Mouse (Mus musculus) C2C12 (cell line): ENCODE measurements around the gene Smtn.

ENCODE experiments used
- CTCF ChIP-seq: IDR thresholded peaks from one replicate; pipeline ENCODE4 v1.5.1; 2011; ENCODE audit not compliant: control insufficient read depth, insufficient read depth, insufficient read length
- MAX ChIP-seq: IDR thresholded peaks from one replicate; pipeline ENCODE4 v1.6.1; 2011; ENCODE audit warnings: mild to moderate bottlenecking, control low read depth
- MYOD1 ChIP-seq: IDR thresholded peaks from one replicate; pipeline ENCODE4 v1.6.1; 2011; ENCODE audit warnings: low read depth; ENCODE audit not compliant: control insufficient read depth, insufficient read length
- USF1 ChIP-seq: IDR thresholded peaks from one replicate; pipeline ENCODE4 v1.6.1; 2011; ENCODE audit warnings: low read depth, mild to moderate bottlenecking, control low read depth, moderate library complexity

- TF ChIP-seq MYOD1 (no peak), CTCF (no peak), MAX (no peak), USF1 (no peak)
These were observed 32.7 kb upstream of the Smtn start for GRCm38 (mm10) chr11:3573092-3573491.
